Mouse (Mus musculus): ENCODE results near the gene Rab7. TPM values are rescaled to one million over a fixed set of nuclear protein-coding genes. Genes with fewer than 3 reads are reported as not detected.

Gene Rab7
- total and polyA plus RNA-seq, 3 experiments = 58.6 to 361 (median 68.9) TPM

- in situ Hi-C loops (cut with MboI; ENCODE audit: low pct_ligation_motif_present, low pct_unique_long_range_greater_than_20kb, low sequenced_read_pairs) = no loop called here
- H3K4me3 ChIP-seq (replicated peaks in 1 of 3; ENCODE audit: low read depth in 2 of 3, low read length in 2 of 3, poor library complexity in 1 of 3) = no peak overlapping the region
- H3K79me2 ChIP-seq (replicated peaks; ENCODE audit: control insufficient read depth, extremely low read depth, insufficient read depth, poor library complexity, severe bottlenecking) = peaks cover 89% of the 10 kb centered on the region
- dilution Hi-C loops (cut with MboI; ENCODE audit: extremely low pct_ligation_motif_present, extremely low pct_unique_long_range_greater_than_20kb, low sequenced_read_pairs) = no loop called here
- peaks cover 16 to 46% of the 10 kb centered on the region in 2 experiments for H3K4me1 ChIP-seq (ENCODE audit: control insufficient read depth in 1 of 2, insufficient read depth in 2 of 2)
- H3K27ac ChIP-seq (ENCODE audit: insufficient read depth, low read depth) = no peak overlapping the region
- DNase-seq (ENCODE audit: extremely low read depth) = no peak
- no peaks in the 10 kb centered on the region for H3K27me3 ChIP-seq (replicated peaks)
- H3K9me3 ChIP-seq (replicated peaks; ENCODE audit: low read length) = no peaks in the 10 kb centered on the region
- no peak overlapping the region for H3K4me2 ChIP-seq (ENCODE audit: insufficient read depth, low read depth, poor library complexity, severe bottlenecking)
- H3K9ac ChIP-seq (ENCODE audit: insufficient read depth, low read depth) = no peak overlapping the region
- peaks cover 28 to 73% of the 10 kb centered on the region in 2 experiments for H3K36me3 ChIP-seq (replicated peaks in 1 of 2; ENCODE audit: control insufficient read depth in 1 of 2, insufficient read depth in 1 of 2, low read length in 1 of 2)
- TF ChIP-seq CHD1 (IDR thresholded peaks at IDR 0.05; ENCODE audit: low read depth, low read length) (no peak), CHD2 (IDR thresholded peaks at IDR 0.05; ENCODE audit: low read length) (no peak), POLR2A (IDR thresholded peaks at IDR 0.05; ENCODE audit: low read depth, low read length) (no peak), ETS1 (conservative IDR thresholded peaks at IDR 0.05; ENCODE audit: low read depth, low read length) (no peak), USF1 (IDR thresholded peaks at IDR 0.05; ENCODE audit: low read depth, low read length) (no peak), MAZ (IDR thresholded peaks at IDR 0.05; ENCODE audit: low read depth, low read length) (no peak), TBP (conservative IDR thresholded peaks at IDR 0.05; ENCODE audit: low read depth, low read length) (no peak), NRF1 (IDR thresholded peaks at IDR 0.05; ENCODE audit: low read depth, low read length) (no peak), SMC3 (IDR thresholded peaks at IDR 0.05; ENCODE audit: low read depth, low read length) (no peak), MXI1 (IDR thresholded peaks at IDR 0.05; ENCODE audit: low read depth, low read length) (no peak), E2F4 (IDR thresholded peaks at IDR 0.05; ENCODE audit: insufficient replicate concordance, low read depth, low read length) (no peak), EP300 (IDR thresholded peaks at IDR 0.05; ENCODE audit: low read length) (no peak), RAD21 (IDR thresholded peaks at IDR 0.05; ENCODE audit: low read depth, low read length) (no peak)
Observed at GRCm38 (mm10) chr6:88037471-88038045, 7.5 kb downstream of the Rab7 start.

GRCm38 (mm10) chr6:88033504-88033903 lies 11.6 kb downstream of the Rab7 start:
- peaks cover 34 to 74% of the 10 kb centered on the region in 2 experiments for H3K36me3 ChIP-seq (replicated peaks in 1 of 2; ENCODE audit: control insufficient read depth in 1 of 2, insufficient read depth in 1 of 2, low read length in 1 of 2)
- H3K9ac ChIP-seq (ENCODE audit: insufficient read depth, low read depth) = no peak overlapping the region
- dilution Hi-C loops (cut with MboI; ENCODE audit: extremely low pct_ligation_motif_present, extremely low pct_unique_long_range_greater_than_20kb, low sequenced_read_pairs) = no loop called here

More at GRCm38 (mm10) chr6:88033504-88033903, 11.6 kb downstream of the Rab7 start:
- H3K4me2 ChIP-seq (ENCODE audit: insufficient read depth, low read depth, poor library complexity, severe bottlenecking) = no peak overlapping the region
- peaks cover 89% of the 10 kb centered on the region for H3K79me2 ChIP-seq (replicated peaks; ENCODE audit: control insufficient read depth, extremely low read depth, insufficient read depth, poor library complexity, severe bottlenecking)
- in situ Hi-C loops (cut with MboI; ENCODE audit: low pct_ligation_motif_present, low pct_unique_long_range_greater_than_20kb, low sequenced_read_pairs) = no loop called here
- H3K4me3 ChIP-seq (replicated peaks in 1 of 3; ENCODE audit: low read depth in 2 of 3, low read length in 2 of 3, poor library complexity in 1 of 3) = peak overlapping the region in 1 of 3 experiments; percentile 58
- no peaks in the 10 kb centered on the region for H3K9me3 ChIP-seq (replicated peaks; ENCODE audit: low read length)
- peaks cover 12 to 50% of the 10 kb centered on the region in 2 experiments for H3K4me1 ChIP-seq (ENCODE audit: control insufficient read depth in 1 of 2, insufficient read depth in 2 of 2)
- H3K27me3 ChIP-seq (replicated peaks) = no peaks in the 10 kb centered on the region
- peak overlapping the region; percentile 44; the same call in 1 of the 2 replicates for H3K27ac ChIP-seq (ENCODE audit: insufficient read depth, low read depth)
- TF ChIP-seq MAZ (IDR thresholded peaks at IDR 0.05; ENCODE audit: low read depth, low read length) (no peak), RAD21 (IDR thresholded peaks at IDR 0.05; ENCODE audit: low read depth, low read length) (no peak), RCOR1 (conservative IDR thresholded peaks at IDR 0.05; ENCODE audit: low read depth, low read length) (no peak), ELF1 (IDR thresholded peaks at IDR 0.05; ENCODE audit: low read depth, low read length) (no peak), EP300 (IDR thresholded peaks at IDR 0.05; ENCODE audit: low read length) (no peak), CHD2 (IDR thresholded peaks at IDR 0.05; ENCODE audit: low read length) (no peak), USF1 (IDR thresholded peaks at IDR 0.05; ENCODE audit: low read depth, low read length) (no peak), BHLHE40 (IDR thresholded peaks at IDR 0.05; ENCODE audit: low read depth, low read length) (no peak), IRF4 (IDR thresholded peaks at IDR 0.05; ENCODE audit: low read depth, low read length) (peak; percentile 67), POLR2A (IDR thresholded peaks at IDR 0.05; ENCODE audit: low read depth, low read length) (no peak), MYC (IDR thresholded peaks at IDR 0.05; ENCODE audit: low read depth, low read length) (0 out of 2 replicates have a peak, but pooled peaks have one; percentile 16)
- peak; percentile 41 for DNase-seq (ENCODE audit: extremely low read depth)
